Mouse (Mus musculus): ENCODE measurements at regions not wholly inside any gene's neighbourhood (a gene's known extent, or its start where the extent isn't known, plus 50 kb on each side); places are given as distances from the start of the nearest gene placed in this dataset.

DNA sequence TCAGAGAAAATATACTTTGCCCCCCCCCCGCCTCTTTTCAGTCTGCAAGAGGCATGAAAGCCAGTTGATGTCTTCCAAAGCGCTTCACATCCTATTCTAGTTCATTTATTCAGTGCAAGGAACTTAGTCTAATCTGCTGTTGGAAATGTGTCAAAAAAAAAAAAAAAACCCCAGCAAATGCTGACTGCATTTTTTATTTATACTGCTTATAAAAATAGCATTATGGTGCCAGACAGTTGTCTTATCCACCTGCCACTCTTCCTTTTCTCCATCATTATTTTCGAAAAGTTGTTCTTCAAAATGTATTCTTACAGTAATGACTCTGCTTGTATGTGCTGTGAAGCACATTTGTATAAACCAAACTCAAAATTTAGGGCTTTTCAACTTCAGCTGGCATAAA is 917.3 kb downstream of the Brinp3 start:
- H3K9me3 ChIP-seq (ENCODE audit: low read length), result no peaks in the 10 kb centered on the region
- ATAC-seq (ENCODE audit: low FRiP score) (no peak), DNase-seq (ENCODE audit: low spot score) (no peak)
- no peak overlapping the region for H3K9ac ChIP-seq (replicated peaks; ENCODE audit: low read length, poor library complexity, severe bottlenecking)
- H3K36me3 ChIP-seq (ENCODE audit: insufficient read depth, low read length), result no peaks in the 10 kb centered on the region
- no peaks in the 10 kb centered on the region for H3K4me1 ChIP-seq (ENCODE audit: insufficient read depth, low read length)
- no peak overlapping the region for H3K27ac ChIP-seq (ENCODE audit: low read depth, low read length)
- no peak overlapping the region for H3K4me3 ChIP-seq (ENCODE audit: low read depth, low read length)
- TF ChIP-seq CTCF (IDR thresholded peaks at IDR 0.05), result no peak
- WGBS, result 73% methylated on average over 3 of the region's 3 CpGs
- no peaks in the 10 kb centered on the region for H3K27me3 ChIP-seq (ENCODE audit: insufficient read depth, low read length)
- H3K4me2 ChIP-seq (ENCODE audit: low read depth, low read length, poor library complexity, severe bottlenecking), result no peak overlapping the region

GRCm38 (mm10) chr1:147440402-147440801 is 945.8 kb downstream of the Brinp3 start:
- Histone ChIP-seq H3K4me3 (ENCODE audit: low read depth, low read length) (no peak overlapping the region), H3K27me3 (ENCODE audit: insufficient read depth, low read length) (no peaks in the 10 kb centered on the region), H3K4me2 (ENCODE audit: low read depth, low read length, poor library complexity, severe bottlenecking) (no peak overlapping the region), H3K9ac (replicated peaks; ENCODE audit: low read length, poor library complexity, severe bottlenecking) (no peak overlapping the region), H3K36me3 (ENCODE audit: insufficient read depth, low read length) (no peaks in the 10 kb centered on the region), H3K27ac (ENCODE audit: low read depth, low read length) (no peak overlapping the region), H3K4me1 (ENCODE audit: insufficient read depth, low read length) (no peaks in the 10 kb centered on the region), H3K9me3 (ENCODE audit: low read length) (no peaks in the 10 kb centered on the region)
- WGBS, result 93% methylated on average over 5 of the region's 5 CpGs
- DNase-seq (ENCODE audit: low spot score), result no peak
- TF ChIP-seq CTCF (IDR thresholded peaks at IDR 0.05), result no peak
- no peak for ATAC-seq (ENCODE audit: low FRiP score)

DNA sequence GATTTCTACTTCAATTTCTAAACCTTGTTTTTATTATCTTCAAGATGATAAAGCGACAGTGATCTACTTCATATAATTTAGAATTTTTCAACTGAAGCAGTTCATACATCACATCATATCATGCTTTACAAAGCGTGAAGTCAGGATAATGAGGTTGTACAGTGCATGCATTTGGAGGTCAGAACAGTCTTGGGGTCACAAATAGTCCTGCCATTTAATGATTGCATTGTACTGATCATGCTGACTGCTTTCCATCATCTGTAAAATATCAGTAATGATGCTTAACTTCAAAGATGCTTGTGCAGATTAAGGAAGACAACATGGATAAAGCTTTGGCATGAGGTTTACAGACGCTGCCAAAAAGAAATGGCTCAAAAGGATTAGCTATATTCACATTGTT is 952.0 kb downstream of the Brinp3 start:
- no peak for TF ChIP-seq CTCF (IDR thresholded peaks at IDR 0.05)
- Histone ChIP-seq H3K27ac (ENCODE audit: low read depth, low read length) (no peak overlapping the region), H3K27me3 (ENCODE audit: insufficient read depth, low read length) (no peaks in the 10 kb centered on the region), H3K36me3 (ENCODE audit: insufficient read depth, low read length) (no peaks in the 10 kb centered on the region), H3K4me2 (ENCODE audit: low read depth, low read length, poor library complexity, severe bottlenecking) (no peak overlapping the region), H3K4me1 (ENCODE audit: insufficient read depth, low read length) (no peaks in the 10 kb centered on the region), H3K9ac (replicated peaks; ENCODE audit: low read length, poor library complexity, severe bottlenecking) (no peak overlapping the region), H3K9me3 (ENCODE audit: low read length) (no peaks in the 10 kb centered on the region), H3K4me3 (ENCODE audit: low read depth, low read length) (no peak overlapping the region)
- ATAC-seq (ENCODE audit: low FRiP score), result no peak
- DNase-seq (ENCODE audit: low spot score), result peak; percentile 32
- WGBS, result 66% methylated on average over 3 of the region's 3 CpGs

Measured in midbrain, postnatal 0 days (tissue).